Mouse (Mus musculus) kidney, adult 18-20 months (tissue): Measurements from ENCODE around the gene Bricd5.
A peak's percentile ranks its signal among the peaks of the same experiment; 100 is the strongest.

Source experiments
- DNase-seq: peaks from one replicate; pipeline ENCODE4 v3.0.0; 2021

The Bricd5 gene

GRCm38 (mm10) chr17:24463374-24464133 lies 10.1 kb upstream of the Bricd5 start:
- no peak for DNase-seq

GRCm38 (mm10) chr17:24468636-24469246 lies 4.9 kb upstream of the Bricd5 start:
- DNase-seq = no peak

GRCm38 (mm10) chr17:24469336-24469909 lies 4.3 kb upstream of the Bricd5 start:
- no peak for DNase-seq

- peak; percentile 99 for DNase-seq
These were observed 3.6 kb upstream of the Bricd5 start, which contains the start of the genes E4f1 and Pgp for GRCm38 (mm10) chr17:24469910-24470602. TSS of gene E4f1 (minus strand) at chr17:24470313. TSS of gene Pgp (plus strand) at chr17:24470392.

- peak; percentile 24 for DNase-seq
These were observed 2.8 kb upstream of the Bricd5 start for GRCm38 (mm10) chr17:24470701-24471527.

GRCm38 (mm10) chr17:24472512-24472911 lies 1.2 kb upstream of the Bricd5 start:
- DNase-seq = peak; percentile 82

GRCm38 (mm10) chr17:24474557-24474956 lies 873 bp downstream of the Bricd5 start:
- no peak for DNase-seq

- DNase-seq = no peak
These were observed 1.9 kb downstream of the Bricd5 start for GRCm38 (mm10) chr17:24475586-24475985.

- no peak for DNase-seq
These were observed 2.5 kb downstream of the Bricd5 start for GRCm38 (mm10) chr17:24476022-24476776.

- no peak for DNase-seq
These were observed 3.6 kb downstream of the Bricd5 start for GRCm38 (mm10) chr17:24477053-24477984.

GRCm38 (mm10) chr17:24477985-24478600 lies 4.4 kb downstream of the Bricd5 start:
- DNase-seq = no peak

GRCm38 (mm10) chr17:24478663-24479380 lies 5.1 kb downstream of the Bricd5 start, which contains the start of gene Mlst8:
TSS of gene Mlst8 (minus strand) at chr17:24479078.
- DNase-seq = peak; percentile 98

- no peak for DNase-seq
These were observed 5.7 kb downstream of the Bricd5 start for GRCm38 (mm10) chr17:24479431-24479830.

- DNase-seq = no peak
These were observed 6.6 kb downstream of the Bricd5 start for GRCm38 (mm10) chr17:24480201-24480826.

GRCm38 (mm10) chr17:24481027-24481815 lies 7.5 kb downstream of the Bricd5 start:
- DNase-seq = no peak

GRCm38 (mm10) chr17:24483495-24483894 lies 9.8 kb downstream of the Bricd5 start:
- DNase-seq = no peak

- DNase-seq = no peak
These were observed 11.6 kb downstream of the Bricd5 start for GRCm38 (mm10) chr17:24485090-24485860.
